Mouse (Mus musculus) embryonic facial prominence, embryonic 13.5 days (tissue): Measurements from ENCODE around the gene Cep135. TPM values are rescaled to one million over a fixed set of nuclear protein-coding genes. Genes with fewer than 3 reads are reported as not detected.

Experiments used
- ATAC-seq: fragments of 200-750 bp; cut with Nextera tagmentation; 2 replicates; pipeline ENCODE4 v1.8.0; 2017; ENCODE audit warnings: low read depth; ENCODE audit not compliant: insufficient number of reproducible peaks, insufficient read depth, low FRiP score, low TSS enrichment
- H3K27ac ChIP-seq: fragments of 300-500 bp; sonication (generic); 2 replicates; pipeline ENCODE4 v1.5.1; 2015; ENCODE audit warnings: moderate library complexity, mild to moderate bottlenecking, inconsistent platforms
- H3K27me3 ChIP-seq: fragments of 300-500 bp; sonication (generic); 2 replicates; pipeline ENCODE4 v1.6.1; 2015; ENCODE audit warnings: mild to moderate bottlenecking, inconsistent platforms
- H3K36me3 ChIP-seq: fragments of 300-500 bp; sonication (generic); 2 replicates; pipeline ENCODE4 v1.6.1; 2015; ENCODE audit warnings: mild to moderate bottlenecking, inconsistent platforms
- H3K4me1 ChIP-seq: fragments of 300-500 bp; sonication (generic); 2 replicates; pipeline ENCODE4 v1.6.1; 2015; ENCODE audit warnings: inconsistent platforms
- H3K4me2 ChIP-seq: fragments of 300-500 bp; sonication (generic); 2 replicates; pipeline ENCODE4 v1.6.1; 2015; ENCODE audit warnings: moderate library complexity, mild to moderate bottlenecking, inconsistent platforms
- H3K4me3 ChIP-seq: fragments of 300-500 bp; sonication (generic); 2 replicates; pipeline ENCODE4 v1.5.1; 2015; ENCODE audit warnings: mild to moderate bottlenecking, inconsistent platforms
- H3K9ac ChIP-seq: fragments of 300-500 bp; sonication (generic); 2 replicates; pipeline ENCODE4 v1.6.1; 2015; ENCODE audit warnings: mild to moderate bottlenecking, inconsistent platforms
- H3K9me3 ChIP-seq: fragments of 300-500 bp; sonication (generic); 2 replicates; pipeline ENCODE4 v1.6.1; 2016; ENCODE audit warnings: inconsistent platforms
- WGBS: fragments of 180-500 bp; shearing (Covaris S2); methylation state at CpG from one replicate; pipeline ENCODE4 v1.1.7; 2015; ENCODE audit warnings: mixed read lengths; 5-methylcytosine and 5-hydroxymethylcytosine counted together
- polyA plus RNA-seq: library from polyadenylated mRNA; unstranded; fragments of >200 nt; fragmentation: Nextera tagmentation; extraction: Ambion mirVana; gene quantifications from 2 replicates; pipeline ENCODE4 v1.2.1, GENCODE M21; 2015

Cep135 gene
- polyA plus RNA-seq, 1 experiment from 2014 or later = 10.1 TPM

GRCm38 (mm10) chr5:76609702-76610370 is 21.3 kb downstream of the Cep135 start:
- Histone ChIP-seq H3K36me3 (peaks cover 82% of the 10 kb centered on the region), H3K27ac (no peak overlapping the region), H3K4me1 (no peaks in the 10 kb centered on the region), H3K9ac (no peak overlapping the region), H3K9me3 (no peaks in the 10 kb centered on the region), H3K4me2 (no peak overlapping the region), H3K27me3 (no peaks in the 10 kb centered on the region), H3K4me3 (no peak overlapping the region)
- WGBS = 93% methylated on average over 8 of the region's 8 CpGs
- no peak for ATAC-seq

GRCm38 (mm10) chr5:76612867-76613499 is 24.5 kb downstream of the Cep135 start:
- H3K36me3 ChIP-seq = peaks cover 85% of the 10 kb centered on the region
- H3K27ac ChIP-seq = no peak overlapping the region
- no peak overlapping the region for H3K9ac ChIP-seq
- no peaks in the 10 kb centered on the region for H3K9me3 ChIP-seq
- 73% methylated on average over 6 of the region's 6 CpGs for WGBS
- H3K27me3 ChIP-seq = no peaks in the 10 kb centered on the region
- H3K4me1 ChIP-seq = no peaks in the 10 kb centered on the region
- no peak for ATAC-seq
- no peak overlapping the region for H3K4me3 ChIP-seq
- no peak overlapping the region for H3K4me2 ChIP-seq

GRCm38 (mm10) chr5:76615276-76615675 is 26.8 kb downstream of the Cep135 start:
- ATAC-seq = no peak
- Histone ChIP-seq H3K9me3 (no peaks in the 10 kb centered on the region), H3K36me3 (peaks cover 85% of the 10 kb centered on the region), H3K27ac (no peak overlapping the region), H3K4me2 (no peak overlapping the region), H3K4me1 (no peaks in the 10 kb centered on the region), H3K27me3 (no peaks in the 10 kb centered on the region), H3K9ac (no peak overlapping the region), H3K4me3 (no peak overlapping the region)
- WGBS = 88% methylated on average over 8 of the region's 8 CpGs

- WGBS = 81% methylated on average over 2 of the region's 2 CpGs
- Histone ChIP-seq H3K4me3 (no peak overlapping the region), H3K36me3 (peaks cover 79% of the 10 kb centered on the region), H3K4me2 (no peak overlapping the region), H3K4me1 (no peaks in the 10 kb centered on the region), H3K9ac (no peak overlapping the region), H3K27me3 (no peaks in the 10 kb centered on the region), H3K9me3 (no peaks in the 10 kb centered on the region), H3K27ac (no peak overlapping the region)
- ATAC-seq = no peak
Observed at GRCm38 (mm10) chr5:76616196-76616747, 27.8 kb downstream of the Cep135 start.

- Histone ChIP-seq H3K27me3 (no peaks in the 10 kb centered on the region), H3K27ac (no peak overlapping the region), H3K4me2 (no peak overlapping the region), H3K4me1 (no peaks in the 10 kb centered on the region), H3K4me3 (no peak overlapping the region), H3K9ac (no peak overlapping the region), H3K36me3 (peaks cover 75% of the 10 kb centered on the region), H3K9me3 (no peaks in the 10 kb centered on the region)
- 86% methylated on average over 7 of the region's 7 CpGs for WGBS
- ATAC-seq = no peak
Observed at GRCm38 (mm10) chr5:76618750-76619149, 30.3 kb downstream of the Cep135 start.

DNA sequence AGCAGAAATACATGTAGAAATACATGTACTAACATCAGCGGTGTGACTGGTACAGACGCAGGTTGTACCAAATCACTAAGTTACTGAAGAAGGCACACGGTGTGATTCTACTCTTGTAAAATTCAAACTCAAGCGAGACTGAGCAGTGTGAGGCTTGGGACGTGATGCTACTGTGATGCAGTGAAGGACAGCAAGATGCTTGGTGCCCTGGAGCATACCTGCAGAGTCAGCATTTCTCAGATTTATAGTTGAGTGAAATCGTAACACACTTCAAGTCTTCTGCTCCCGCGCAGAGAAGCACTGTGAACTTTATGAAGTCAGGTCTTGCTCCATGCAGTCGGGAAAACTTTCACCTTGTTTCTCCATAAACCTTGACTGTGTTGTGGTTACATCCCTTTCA is 35.3 kb downstream of the Cep135 start:
- H3K4me3 ChIP-seq = no peak overlapping the region
- H3K9ac ChIP-seq = no peak overlapping the region
- H3K27me3 ChIP-seq = no peaks in the 10 kb centered on the region
- no peak for ATAC-seq
- H3K4me1 ChIP-seq = no peaks in the 10 kb centered on the region
- H3K36me3 ChIP-seq = peaks cover 58% of the 10 kb centered on the region
- WGBS = 95% methylated on average over 9 of the region's 9 CpGs
- no peak overlapping the region for H3K27ac ChIP-seq
- no peaks in the 10 kb centered on the region for H3K9me3 ChIP-seq
- H3K4me2 ChIP-seq = no peak overlapping the region

GRCm38 (mm10) chr5:76627770-76628169 is 39.3 kb downstream of the Cep135 start:
- Histone ChIP-seq H3K4me1 (no peaks in the 10 kb centered on the region), H3K27ac (no peak overlapping the region), H3K9me3 (no peaks in the 10 kb centered on the region), H3K27me3 (no peaks in the 10 kb centered on the region), H3K4me2 (no peak overlapping the region), H3K4me3 (no peak overlapping the region), H3K36me3 (peaks cover 62% of the 10 kb centered on the region), H3K9ac (no peak overlapping the region)
- ATAC-seq = no peak
- WGBS = 91% methylated on average over 1 of the region's 1 CpGs

GRCm38 (mm10) chr5:76634012-76634411 is 45.5 kb downstream of the Cep135 start:
- Histone ChIP-seq H3K4me3 (no peak overlapping the region), H3K9ac (no peak overlapping the region), H3K4me2 (no peak overlapping the region), H3K4me1 (no peaks in the 10 kb centered on the region), H3K36me3 (peaks cover 77% of the 10 kb centered on the region), H3K27me3 (no peaks in the 10 kb centered on the region), H3K9me3 (no peaks in the 10 kb centered on the region), H3K27ac (no peak overlapping the region)
- ATAC-seq = no peak
- WGBS = 64% methylated on average over 10 of the region's 10 CpGs

DNA sequence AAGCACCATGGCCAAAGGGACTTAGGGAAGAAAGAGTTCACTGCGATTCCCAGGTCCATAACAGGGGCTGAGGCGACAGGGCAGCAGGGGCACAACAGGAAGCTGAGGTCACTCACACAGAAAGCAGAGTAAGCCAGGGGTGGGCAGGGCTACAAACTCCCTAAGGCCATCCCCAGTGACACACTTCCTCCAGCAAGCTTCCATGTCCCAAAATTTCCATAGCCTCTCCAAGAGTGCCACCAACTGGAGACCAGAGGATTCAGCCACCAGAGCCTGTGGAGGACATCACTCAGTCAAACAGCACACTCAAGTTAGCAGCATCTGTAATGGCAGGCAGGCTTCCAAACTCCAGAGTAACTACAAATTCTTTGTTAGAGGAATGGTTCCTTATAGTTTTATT is 47.1 kb downstream of the Cep135 start:
- Histone ChIP-seq H3K4me1 (no peaks in the 10 kb centered on the region), H3K36me3 (peaks cover 81% of the 10 kb centered on the region), H3K27me3 (no peaks in the 10 kb centered on the region), H3K4me2 (no peak overlapping the region), H3K27ac (no peak overlapping the region), H3K9me3 (no peaks in the 10 kb centered on the region), H3K4me3 (no peak overlapping the region), H3K9ac (no peak overlapping the region)
- WGBS = 79% methylated on average over 2 of the region's 2 CpGs
- ATAC-seq = no peak

DNA sequence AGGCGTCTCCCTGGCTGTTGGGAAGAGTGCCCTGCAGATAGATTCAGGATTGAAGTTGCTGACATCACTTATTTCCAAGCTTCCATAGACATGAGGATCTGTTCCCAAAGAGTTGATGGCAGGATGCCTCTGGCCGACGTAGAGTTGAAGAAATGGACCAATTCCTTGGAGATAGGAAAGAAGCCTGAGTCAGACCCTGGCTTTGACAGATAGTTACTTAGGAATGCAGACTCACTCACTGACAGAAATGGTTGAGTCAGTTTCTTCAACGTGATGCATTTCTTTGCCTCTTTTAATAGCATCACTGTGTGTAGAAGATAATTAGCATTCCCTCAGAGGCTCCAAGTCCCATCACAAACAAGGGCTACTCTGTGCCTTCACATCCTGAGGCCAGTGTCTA is 53.6 kb downstream of the Cep135 start:
- Histone ChIP-seq H3K9ac (no peak overlapping the region), H3K4me3 (no peak overlapping the region), H3K36me3 (peaks cover 69% of the 10 kb centered on the region), H3K4me2 (no peak overlapping the region), H3K9me3 (no peaks in the 10 kb centered on the region), H3K4me1 (no peaks in the 10 kb centered on the region), H3K27me3 (no peaks in the 10 kb centered on the region), H3K27ac (no peak overlapping the region)
- WGBS = 86% methylated on average over 4 of the region's 4 CpGs
- no peak for ATAC-seq

DNA sequence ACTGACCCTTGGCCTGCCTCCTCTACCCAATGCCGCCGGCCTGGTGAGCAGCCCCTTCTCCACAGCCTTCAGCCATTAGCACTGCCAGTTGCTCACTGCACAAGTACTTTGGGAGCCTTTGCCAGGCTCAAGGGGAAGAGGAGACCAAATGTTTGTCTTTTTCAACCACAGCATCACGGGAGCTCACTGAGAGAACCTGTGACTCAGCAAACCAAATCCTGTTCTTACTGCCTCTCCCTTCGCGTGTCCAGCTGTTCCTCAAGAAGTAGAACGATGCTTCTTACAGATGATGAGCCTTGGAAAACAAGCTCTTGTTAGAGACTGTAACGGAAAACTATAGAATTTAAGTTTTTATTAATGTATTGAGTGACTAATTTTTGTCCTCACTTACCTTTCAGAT is 55.7 kb downstream of the Cep135 start:
- no peak overlapping the region for H3K9ac ChIP-seq
- no peak overlapping the region for H3K4me2 ChIP-seq
- peaks cover 49% of the 10 kb centered on the region for H3K36me3 ChIP-seq
- H3K27ac ChIP-seq = no peak overlapping the region
- no peaks in the 10 kb centered on the region for H3K9me3 ChIP-seq
- no peaks in the 10 kb centered on the region for H3K27me3 ChIP-seq
- ATAC-seq = no peak
- WGBS = 90% methylated on average over 7 of the region's 7 CpGs
- H3K4me3 ChIP-seq = no peak overlapping the region
- 0 out of 2 replicates have a peak, but pooled peaks cover 4% of the 10 kb centered on the region for H3K4me1 ChIP-seq
